ENCODE assay signal across 20 mouse cellular contexts in genomic region chr9:99667596-99667995, GRCm38 (mm10). TPM values are rescaled to one million over a fixed set of nuclear protein-coding genes. Genes with fewer than 3 reads are reported as not detected.
DNase-seq lines count a peak whose midpoint lies in the region; ATAC-seq and TF ChIP-seq lines count a peak whose summit lies in the region.
"Had no signal": no experiment of that assay in that cellular context is flagged by ENCODE, and none has a peak within 500 bp of the region (broad histone marks: within the 10 kb centered on the region; RNA-seq: fewer than 3 reads in every experiment).

No protein-coding gene starts in this region.

- intact Hi-C loops in heart, postnatal 14 days (cut with DNase I), result loop anchor here (10.0 kb wide), 1 partner anchor 213 kb away; the partner anchor contains the start of gene Nme9

- no peaks in the 10 kb centered on the region; the same call in 1 of the 2 replicates for H3K36me3 ChIP-seq in lung, postnatal 0 days (ENCODE audit: insufficient read depth, low read length)

- H3K4me3 ChIP-seq in lung, postnatal 0 days (ENCODE audit: low read depth, low read length), result no peak overlapping the region
- H3K4me3 ChIP-seq: embryonic facial prominence, embryonic 13.5 days; forebrain, embryonic 13.5 days; intestine, embryonic 15.5 days; limb, embryonic 12.5 days; myocyte had no signal

- no peak overlapping the region for H3K4me2 ChIP-seq in lung, postnatal 0 days (replicated peaks; ENCODE audit: low read depth, low read length)
- H3K4me2 ChIP-seq: embryonic facial prominence, embryonic 13.5 days; forebrain, embryonic 13.5 days; intestine, embryonic 15.5 days; limb, embryonic 12.5 days had no signal

- H3K27ac ChIP-seq in lung, postnatal 0 days (ENCODE audit: low read length), result no peak overlapping the region
- H3K27ac ChIP-seq: embryonic facial prominence, embryonic 13.5 days; forebrain, embryonic 13.5 days; intestine, embryonic 15.5 days; limb, embryonic 12.5 days had no signal

- DNase-seq in adrenal gland, adult (ENCODE audit: inconsistent age in 2 of 2, low spot score in 1 of 2), result peak; percentile 6 to 59
- no peak for DNase-seq in adrenal gland, postnatal 4 days (ENCODE audit: low spot score in 2 of 2)
- DNase-seq in lung, adult 18-20 months, result peak; percentile 49 to 50
- no peak for DNase-seq in lung, postnatal 0 days (ENCODE audit: low spot score)
- peak; percentile 11 to 53 for DNase-seq in heart, postnatal 14 days
- peak; percentile 51 for DNase-seq in skeletal muscle tissue, adult 2 months (ENCODE audit: low read depth, low spot score)
- no peak for DNase-seq in right cerebral cortex, postnatal 36 days (ENCODE audit: low spot score in 2 of 2)
- DNase-seq in layer of hippocampus, adult 9-11 months, result no peak
- DNase-seq: cerebellum, adult 11 months had no signal

- TF ChIP-seq CTCF in lung, postnatal 0 days (IDR thresholded peaks at IDR 0.05), result no peak

- WGBS in lung, postnatal 0 days, result 66% methylated on average over 8 of the region's 8 CpGs

- no peaks in the 10 kb centered on the region for H3K4me1 ChIP-seq in lung, postnatal 0 days (ENCODE audit: insufficient read depth, low read depth, low read length)
- H3K4me1 ChIP-seq: embryonic facial prominence, embryonic 13.5 days; forebrain, embryonic 13.5 days; intestine, embryonic 15.5 days; limb, embryonic 12.5 days had no signal

- H3K27me3 ChIP-seq in lung, postnatal 0 days (replicated peaks; ENCODE audit: insufficient read depth, low read length), result no peaks in the 10 kb centered on the region
- H3K27me3 ChIP-seq: embryonic facial prominence, embryonic 13.5 days; forebrain, embryonic 13.5 days; intestine, embryonic 15.5 days; limb, embryonic 12.5 days had no signal

- H3K9ac ChIP-seq in lung, postnatal 0 days (replicated peaks; ENCODE audit: low read depth), result no peak overlapping the region
- H3K9ac ChIP-seq: embryonic facial prominence, embryonic 13.5 days; forebrain, embryonic 13.5 days; intestine, embryonic 15.5 days; limb, embryonic 12.5 days had no signal

- ATAC-seq in lung, postnatal 0 days, result no peak
- ATAC-seq: activated CD4-positive, CD25-positive, alpha-beta regulatory T cell, adult 4 months; forebrain, embryonic 13.5 days; intestine, embryonic 15.5 days had no signal

- TF ChIP-seq EP300 in lung, postnatal 0 days (IDR thresholded peaks at IDR 0.05), result no peak

- H3K9me3 ChIP-seq in lung, postnatal 0 days (ENCODE audit: low read length), result no peaks in the 10 kb centered on the region
- H3K9me3 ChIP-seq: intestine, embryonic 15.5 days had no signal

RNA-seq across cellular contexts. Expression of gene Dzip1l, which starts 38.3 kb away (rescaled TPM):
- 10 to 100 TPM; 11.2 to 15.6 TPM for total RNA-seq in adrenal gland, postnatal 4 days (2021)
- 15.4 and 17.1 TPM in 2 replicates for polyA plus RNA-seq in lung, postnatal 0 days (2015; fragmentation: Nextera tagmentation; extraction: Ambion mirVana)
- 1 to 10 TPM; 5.0 to 7.0 TPM for total RNA-seq in heart, postnatal 14 days (2021)

RNA-seq across cellular contexts. Expression of gene Cldn18, which starts 49.5 kb away (rescaled TPM):
- not detected for total RNA-seq in adrenal gland, postnatal 4 days (2021)
- 963 and 1,066 TPM in 2 replicates for polyA plus RNA-seq in lung, postnatal 0 days (2015; fragmentation: Nextera tagmentation; extraction: Ambion mirVana)
- not detected for total RNA-seq in heart, postnatal 14 days (2021)
- total RNA-seq: layer of hippocampus, postnatal 25 days had no signal
- polyA plus RNA-seq: activated CD4-positive, CD25-positive, alpha-beta regulatory T cell, adult 4 months; forebrain, embryonic 13.5 days; limb, embryonic 12.5 days; myocyte; urinary bladder, adult 2 months had no signal

RNA-seq across cellular contexts. Expression of gene A4gnt, which starts 55.3 kb away (rescaled TPM):
- total RNA-seq in adrenal gland, postnatal 4 days (2021), result under 1 TPM in 1 of 2 experiments, not detected in 1; 0.20 TPM
- polyA plus RNA-seq in lung, postnatal 0 days (2015; fragmentation: Nextera tagmentation; extraction: Ambion mirVana), result not detected in 2 replicates
- total RNA-seq in heart, postnatal 14 days (2021), result not detected
- total RNA-seq: ES-E14; layer of hippocampus, postnatal 25 days had no signal
- polyA plus RNA-seq: activated CD4-positive, CD25-positive, alpha-beta regulatory T cell, adult 4 months; embryonic facial prominence, embryonic 13.5 days; forebrain, embryonic 13.5 days; heart, embryonic 16.5 days; limb, embryonic 12.5 days; lung, embryonic 16.5 days; myocyte had no signal

Comparison
In these comparisons a context has a peak if more than half of its experiments do, and no peak if none do; other contexts are left out.
1. DNase-seq: peak in adrenal gland, adult (2 of 2), lung, adult 18-20 months (2 of 2), heart, postnatal 14 days (2 of 2) and skeletal muscle tissue, adult 2 months (single experiment); none in adrenal gland, postnatal 4 days (0 of 2), lung, postnatal 0 days (single experiment), right cerebral cortex, postnatal 36 days (0 of 2) and layer of hippocampus, adult 9-11 months (single experiment).